Mouse (Mus musculus): ENCODE results near the gene Cldn34c1.
"Not testable (repeated sequence)": the region's sequence is repeated elsewhere in the genome, so short reads cannot be mapped to it uniquely, and the experiment has no call there.

Gene Cldn34c1

DNA sequence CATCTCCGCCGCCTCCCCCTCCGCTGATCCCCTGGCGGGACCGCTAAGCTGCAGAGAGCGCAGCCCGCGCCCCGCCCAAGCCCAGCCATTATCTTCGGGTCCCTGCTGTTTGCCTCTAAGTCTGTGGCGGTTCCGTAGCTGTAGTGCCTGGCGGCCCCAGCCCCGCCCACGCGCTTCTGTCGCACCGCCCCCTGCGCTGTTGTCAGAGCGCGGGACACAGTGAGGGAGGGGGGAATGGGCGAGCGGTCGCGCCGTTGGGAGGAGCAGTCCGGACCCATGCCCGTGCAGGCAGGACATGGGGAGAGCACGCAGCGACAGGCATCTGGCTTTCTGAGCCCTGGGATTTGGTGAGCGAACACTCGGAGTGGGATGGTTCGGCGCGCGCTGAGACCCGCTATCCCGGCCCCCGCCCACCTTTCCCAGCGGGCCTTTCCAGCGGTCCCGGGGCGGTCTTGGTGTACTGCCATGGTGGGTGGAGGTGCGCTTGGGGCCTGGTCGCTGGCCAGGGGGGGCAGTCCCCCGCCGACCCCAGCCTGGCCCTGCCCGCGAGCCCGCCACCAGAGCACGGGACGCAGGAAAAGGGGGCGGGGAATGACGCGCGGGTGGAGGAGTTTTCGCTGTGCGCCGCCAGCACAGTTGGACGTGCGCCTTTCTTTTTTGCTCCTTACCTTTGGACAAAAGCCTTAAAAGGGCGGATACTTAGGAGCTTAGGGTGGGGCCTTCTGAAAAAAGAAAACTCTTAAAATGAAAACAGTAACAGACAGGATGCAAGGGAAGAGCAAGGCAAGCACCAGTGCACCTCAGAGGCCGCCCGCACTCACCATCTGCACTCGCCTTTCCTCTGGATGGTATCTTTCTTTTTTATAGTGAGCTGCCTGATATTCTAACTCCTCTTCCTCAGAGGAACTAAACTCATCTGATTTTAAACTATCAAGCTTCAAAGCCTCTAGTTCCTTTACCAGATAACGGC, at the start of gene Cldn34c1:
Gene Cldn34c1 (plus strand): TSS at position 205 of the 970 bp plus-strand sequence.
- DNase-seq (ENCODE audit: low spot score), result peak; percentile 88

DNA sequence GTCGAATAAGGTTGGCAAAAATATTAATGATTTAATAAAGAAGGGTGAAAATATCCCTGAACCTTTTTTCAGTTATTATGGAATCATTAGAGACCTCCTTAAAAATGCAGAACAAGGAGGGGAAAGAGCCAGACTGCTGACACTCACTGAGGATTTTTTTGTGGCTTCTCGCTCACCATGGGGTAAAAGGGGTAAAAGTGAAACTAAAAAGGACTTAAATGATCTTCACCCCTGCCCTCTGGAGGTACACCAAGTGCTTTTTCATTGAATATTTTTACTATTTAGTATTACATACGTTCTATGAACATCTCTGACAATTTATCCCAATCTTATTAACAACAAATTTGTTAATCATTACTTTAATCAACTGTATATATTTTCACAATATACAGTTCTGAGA, 15.9 kb upstream of the Cldn34c1 start:
- DNase-seq (ENCODE audit: low spot score), result no peak

DNA sequence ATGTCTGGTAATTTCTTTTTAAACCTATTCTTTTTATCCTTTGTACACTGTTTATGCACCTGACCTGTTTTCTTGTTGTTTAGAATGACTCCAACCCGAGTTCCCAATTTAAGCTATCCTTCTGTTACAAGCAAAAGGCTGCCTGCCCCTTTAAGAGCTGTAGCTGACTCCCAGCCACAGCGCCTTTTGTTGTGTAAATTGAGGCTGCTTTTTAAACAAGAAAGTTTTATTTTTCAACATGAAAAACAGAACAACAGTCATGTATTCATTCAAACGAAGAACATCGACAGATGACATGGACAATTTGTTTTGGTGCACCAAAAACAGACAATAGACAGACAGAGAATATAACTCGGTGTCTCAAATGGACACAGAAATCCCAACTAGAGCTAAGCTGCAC, 489 bp upstream of the Cldn34c1 start:
- not testable (repeated sequence) for DNase-seq (ENCODE audit: low spot score)

DNA sequence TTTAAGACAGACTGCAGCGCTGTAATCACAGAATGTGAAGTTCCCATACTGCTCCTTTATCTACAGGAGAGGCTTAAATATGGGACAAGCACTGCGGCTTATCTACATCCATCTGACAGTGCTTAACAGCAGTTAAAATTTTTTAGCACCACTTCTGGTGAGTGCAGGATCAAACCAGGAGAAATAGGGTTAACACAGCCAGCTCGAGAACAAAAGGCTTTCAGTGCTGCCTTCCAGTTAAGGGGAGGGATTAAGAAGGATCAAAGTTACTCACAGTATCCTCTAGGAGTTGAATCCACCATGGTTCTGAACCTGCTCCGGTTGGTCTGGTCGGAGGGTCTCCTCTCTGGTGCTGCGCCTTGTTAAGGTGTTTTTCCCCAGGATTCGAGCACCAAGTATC, 1.4 kb downstream of the Cldn34c1 start:
- DNase-seq (ENCODE audit: low spot score), result peak; percentile 5

DNA sequence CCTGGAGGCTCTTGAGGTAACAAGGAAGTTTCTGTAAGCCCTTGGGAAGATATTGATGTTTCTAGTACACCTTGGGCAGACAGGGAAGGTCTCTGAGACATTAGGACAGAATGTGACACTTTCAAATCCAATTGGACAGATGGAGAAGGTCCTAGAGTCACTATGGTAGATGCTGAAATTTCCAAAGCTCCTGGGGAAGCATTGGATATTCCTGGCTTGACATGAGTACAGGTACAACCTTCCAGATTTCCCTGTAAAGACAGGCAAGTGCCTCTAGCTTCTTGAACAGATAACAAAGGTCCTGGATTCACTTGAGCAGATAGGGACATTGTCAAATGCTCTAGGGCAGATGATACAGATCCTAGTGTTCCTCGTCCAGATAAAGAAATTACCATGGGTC, 119.1 kb downstream of the Cldn34c1 start, which contains the start of gene Srsx:
Gene Srsx (minus strand): TSS at position 101 of the 400 bp plus-strand sequence.
- DNase-seq (ENCODE audit: low spot score), result not testable (repeated sequence)
